Mouse (Mus musculus) lung, postnatal 0 days (tissue): ENCODE data around the gene Kctd13. TPM values are rescaled to one million over a fixed set of nuclear protein-coding genes. Genes with fewer than 3 reads are reported as not detected.

Experiments
- ATAC-seq: fragments of 200-750 bp; cut with Nextera tagmentation; 2 replicates; pipeline ENCODE4 v1.8.0; 2017; ENCODE audit warnings: moderate library complexity
- DNase-seq: peaks from one replicate; pipeline ENCODE4 v3.0.0-alpha.2; 2016; ENCODE audit warnings: low spot score
- H3K27ac ChIP-seq: fragments of 300-500 bp; sonication (generic); 2 replicates; pipeline ENCODE4 v1.5.1; 2014; ENCODE audit warnings: antibody characterized with exemption, mild to moderate bottlenecking, low read length, mixed read lengths
- H3K27me3 ChIP-seq: fragments of 300-500 bp; sonication (generic); replicated peaks from 2 replicates; pipeline ENCODE4 v1.6.1; 2014; ENCODE audit warnings: low read length, mixed read lengths; ENCODE audit not compliant: insufficient read depth
- H3K36me3 ChIP-seq: fragments of 300-500 bp; sonication (generic); 2 replicates; pipeline ENCODE4 v1.6.1; 2014; ENCODE audit warnings: low read length, mixed read lengths; ENCODE audit not compliant: insufficient read depth
- H3K4me1 ChIP-seq: fragments of 300-500 bp; sonication (generic); 2 replicates; pipeline ENCODE4 v1.6.1; 2014; ENCODE audit warnings: antibody characterized with exemption, low read depth, low read length, mixed read lengths; ENCODE audit not compliant: insufficient read depth
- H3K4me2 ChIP-seq: fragments of 300-500 bp; sonication (generic); replicated peaks from 2 replicates; pipeline ENCODE4 v1.6.1; 2014; ENCODE audit warnings: low read depth, mild to moderate bottlenecking, low read length, moderate library complexity, mixed read lengths
- H3K4me3 ChIP-seq: fragments of 300-500 bp; sonication (generic); 2 replicates; pipeline ENCODE4 v1.5.1; 2014; ENCODE audit warnings: low read depth, low read length
- H3K9ac ChIP-seq: fragments of 300-500 bp; sonication (generic); replicated peaks from 2 replicates; pipeline ENCODE4 v1.6.1; 2014; ENCODE audit warnings: low read depth, mild to moderate bottlenecking
- H3K9me3 ChIP-seq: fragments of 300-500 bp; sonication (generic); 2 replicates; pipeline ENCODE4 v1.6.1; 2016; ENCODE audit warnings: low read length, mixed read lengths
- CTCF ChIP-seq: IDR thresholded peaks from 2 replicates; pipeline ENCODE4 v1.5.1; 2016; ENCODE audit warnings: antibody characterized with exemption, mild to moderate bottlenecking
- EP300 ChIP-seq: IDR thresholded peaks from 2 replicates; pipeline ENCODE4 v1.6.1; 2016; ENCODE audit warnings: antibody characterized with exemption, mild to moderate bottlenecking, control low read depth
- WGBS: fragments of 180-500 bp; shearing (Covaris S2); extraction: QIAGEN DNeasy Blood & Tissue Kit; methylation state at CpG from one replicate; pipeline ENCODE4 v1.1.7; 2014; 5-methylcytosine and 5-hydroxymethylcytosine counted together
- polyA plus RNA-seq: library from polyadenylated mRNA; unstranded; fragments of >200 nt; fragmentation: Nextera tagmentation; extraction: Ambion mirVana; gene quantifications from 2 replicates; pipeline ENCODE4 v1.2.1, GENCODE M21; 2015

Gene Kctd13
- polyA plus RNA-seq, 1 experiment from 2014 or later = 14.9 TPM

DNA sequence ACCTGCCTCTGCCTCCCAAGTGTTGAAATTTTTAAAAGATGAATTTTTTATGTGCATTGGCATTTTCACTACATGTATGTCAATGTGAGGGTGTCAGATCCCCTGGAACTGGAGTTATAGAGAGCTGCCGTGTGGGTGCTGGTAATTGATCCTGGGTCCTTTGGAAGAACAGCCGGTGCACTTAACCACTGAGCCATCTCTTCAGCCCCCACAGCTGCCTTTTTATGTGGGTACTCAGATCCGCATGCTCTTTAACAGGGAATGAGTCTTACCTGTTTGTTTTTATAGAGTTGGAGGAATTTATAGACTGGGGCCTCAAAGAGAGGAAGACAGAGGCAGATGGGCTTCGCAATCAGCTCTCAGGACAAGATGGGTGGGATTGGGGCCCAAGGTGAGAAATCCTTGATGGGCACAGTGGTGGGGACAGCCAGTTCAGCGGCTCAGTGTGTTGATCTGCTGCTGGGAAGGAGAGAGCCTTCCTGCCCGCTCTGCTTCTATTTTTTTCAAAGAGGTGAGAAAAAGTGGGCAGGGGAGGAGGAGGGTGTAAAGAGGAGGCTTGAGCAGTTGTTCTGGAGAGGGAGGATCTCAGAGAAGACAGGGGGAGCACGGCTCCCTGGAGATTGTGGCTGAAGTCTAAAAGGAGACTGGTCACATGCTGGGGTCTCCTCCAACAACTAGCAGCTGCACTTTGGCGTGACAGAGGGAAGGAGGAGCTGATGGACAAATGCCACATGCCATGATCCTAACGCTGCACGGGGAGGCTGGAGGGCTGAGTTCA lies 56.2 kb downstream of the Kctd13 start:
- Histone ChIP-seq H3K4me3 (no peak overlapping the region), H3K4me1 (no peaks in the 10 kb centered on the region), H3K9me3 (no peaks in the 10 kb centered on the region), H3K27ac (no peak overlapping the region), H3K27me3 (no peaks in the 10 kb centered on the region), H3K36me3 (peaks cover 9% of the 10 kb centered on the region), H3K4me2 (no peak overlapping the region), H3K9ac (no peak overlapping the region)
- TF ChIP-seq CTCF (no peak), EP300 (no peak)
- DNase-seq (peak; percentile 39), ATAC-seq (peak; percentile 38)
- WGBS = 32% methylated on average over 10 of the region's 10 CpGs

DNA sequence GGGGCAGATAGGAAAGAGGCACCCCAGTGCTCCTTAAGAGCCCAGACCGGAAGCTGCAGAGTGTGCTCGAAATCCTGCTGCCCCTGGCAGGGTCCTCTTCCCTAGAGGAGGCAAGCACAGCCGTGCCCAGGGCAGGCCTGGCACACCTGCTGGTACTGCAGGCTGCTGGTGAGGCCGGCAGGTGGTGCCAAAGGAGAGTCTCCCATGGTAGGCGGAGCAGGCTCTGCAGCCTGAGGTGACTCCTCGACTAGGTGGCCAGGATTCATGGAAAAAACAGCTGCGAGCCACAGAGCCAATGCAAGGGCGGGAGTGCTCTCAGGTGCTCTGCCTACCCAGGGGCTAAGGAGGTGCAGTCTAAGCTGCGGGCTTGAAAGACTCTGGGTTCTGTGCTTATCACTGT lies 57.6 kb downstream of the Kctd13 start:
- no peak for TF ChIP-seq EP300
- TF ChIP-seq CTCF = peak; percentile 80
- H3K4me2 ChIP-seq = no peak overlapping the region
- no peak overlapping the region for H3K27ac ChIP-seq
- no peaks in the 10 kb centered on the region for H3K9me3 ChIP-seq
- H3K4me3 ChIP-seq = no peak overlapping the region
- WGBS = 37% methylated on average over 9 of the region's 9 CpGs
- DNase-seq (peak; percentile 70), ATAC-seq (peak; percentile 77)
- H3K9ac ChIP-seq = no peak overlapping the region
- no peaks in the 10 kb centered on the region for H3K27me3 ChIP-seq
- peaks cover 9% of the 10 kb centered on the region for H3K36me3 ChIP-seq
- H3K4me1 ChIP-seq = no peaks in the 10 kb centered on the region

DNA sequence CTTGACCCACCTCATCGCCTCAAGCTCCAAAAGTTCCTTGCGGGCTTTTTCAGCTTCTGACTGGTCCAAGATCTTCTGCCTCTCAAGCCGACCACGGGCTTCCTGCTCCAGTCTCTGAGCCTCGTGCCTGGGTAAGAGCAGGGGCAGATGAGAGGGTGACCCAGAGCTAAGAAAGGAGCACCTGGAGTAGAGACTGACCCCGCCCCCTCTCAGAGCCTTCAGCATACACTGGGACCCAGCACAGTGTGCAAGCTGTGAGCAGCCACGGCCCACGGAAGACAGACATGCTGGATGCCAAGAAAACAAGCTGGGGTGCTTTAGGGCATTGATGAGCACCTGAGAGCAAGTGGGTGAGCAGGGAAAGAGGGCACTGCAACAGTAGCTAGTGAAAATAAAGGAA lies 60.1 kb downstream of the Kctd13 start:
- no peaks in the 10 kb centered on the region for H3K9me3 ChIP-seq
- ATAC-seq (no peak), DNase-seq (no peak)
- H3K27ac ChIP-seq = no peak overlapping the region
- no peak overlapping the region for H3K4me3 ChIP-seq
- WGBS = 49% methylated on average over 8 of the region's 8 CpGs
- no peak for TF ChIP-seq CTCF
- TF ChIP-seq EP300 = no peak
- no peaks in the 10 kb centered on the region for H3K27me3 ChIP-seq
- H3K36me3 ChIP-seq = peaks cover 13% of the 10 kb centered on the region
- no peaks in the 10 kb centered on the region for H3K4me1 ChIP-seq
- H3K9ac ChIP-seq = no peak overlapping the region
- H3K4me2 ChIP-seq = no peak overlapping the region

Other genes with a start within 250 kb of the Kctd13 start
- 76.1 and 77.4 TPM in 2 replicates for gene Bola2, start 233.5 kb upstream of the Kctd13 start, polyA plus RNA-seq
- 9.2 and 10.4 TPM in 2 replicates for gene Slx1b, start 233.1 kb upstream of the Kctd13 start, polyA plus RNA-seq
- gene Coro1a, start 221.1 kb upstream of the Kctd13 start, polyA plus RNA-seq = 61.4 and 65.3 TPM in 2 replicates
- 180 and 183 TPM in 2 replicates for gene Mapk3, start 169.3 kb upstream of the Kctd13 start, polyA plus RNA-seq
- gene Gdpd3, start 162.5 kb upstream of the Kctd13 start, polyA plus RNA-seq = 3.4 and 4.1 TPM in 2 replicates
- 325 and 340 TPM in 2 replicates for gene Ypel3, start 151.9 kb upstream of the Kctd13 start, polyA plus RNA-seq
- gene Tbx6, start 147.4 kb upstream of the Kctd13 start, polyA plus RNA-seq = 0.56 and 0.74 TPM in 2 replicates
- gene Ppp4c, start 136.4 kb upstream of the Kctd13 start, polyA plus RNA-seq = 150 and 151 TPM in 2 replicates
- gene Fam57b, start 131.2 kb upstream of the Kctd13 start, polyA plus RNA-seq = 0.13 and 0.19 TPM in 2 replicates
- not detected in 2 replicates for gene 4930451I11Rik, start 97.2 kb upstream of the Kctd13 start, polyA plus RNA-seq
- 0.20 and 0.33 TPM in 2 replicates for gene Doc2a, start 81.5 kb upstream of the Kctd13 start, polyA plus RNA-seq
- 8.4 and 9.3 TPM in 2 replicates for gene Hirip3, start 66.9 kb upstream of the Kctd13 start, polyA plus RNA-seq
- gene Ino80e, start 66.5 kb upstream of the Kctd13 start, polyA plus RNA-seq = 52.2 and 54.7 TPM in 2 replicates
- 36.1 and 39.0 TPM in 2 replicates for gene Taok2, start 44.2 kb upstream of the Kctd13 start, polyA plus RNA-seq
- 42.5 and 45.0 TPM in 2 replicates for gene Tmem219, start 6.0 kb upstream of the Kctd13 start, polyA plus RNA-seq
- gene Asphd1, start 20.7 kb downstream of the Kctd13 start, polyA plus RNA-seq = not detected in 2 replicates
- 1.7 and 3.0 TPM in 2 replicates for gene Sez6l2, start 21.7 kb downstream of the Kctd13 start, polyA plus RNA-seq
- 164 and 173 TPM in 2 replicates for gene Cdipt, start 47.0 kb downstream of the Kctd13 start, polyA plus RNA-seq
- gene Cdiptos, start 47.2 kb downstream of the Kctd13 start, polyA plus RNA-seq = 3.0 and 3.3 TPM in 2 replicates
- gene Mvp, start 85.7 kb downstream of the Kctd13 start, polyA plus RNA-seq = 44.6 and 50.3 TPM in 2 replicates
- 1.00 and 1.1 TPM in 2 replicates for gene Pagr1b, start 87.6 kb downstream of the Kctd13 start, polyA plus RNA-seq
- gene Pagr1a, start 88.5 kb downstream of the Kctd13 start, polyA plus RNA-seq = 20.7 and 28.3 TPM in 2 replicates
- gene Gm42742, start 92.2 kb downstream of the Kctd13 start, polyA plus RNA-seq = 28.5 and 29.3 TPM in 2 replicates
- 1.0 and 1.3 TPM in 2 replicates for gene Prrt2, start 92.3 kb downstream of the Kctd13 start, polyA plus RNA-seq
- 36.1 and 37.0 TPM in 2 replicates for gene Maz, start 98.2 kb downstream of the Kctd13 start, polyA plus RNA-seq
- 7.0 and 9.2 TPM in 2 replicates for gene Kif22, start 113.6 kb downstream of the Kctd13 start, polyA plus RNA-seq
- gene Zg16, start 158.4 kb downstream of the Kctd13 start, polyA plus RNA-seq = 0.20 and 0.30 TPM in 2 replicates
- gene AI467606, start 162.5 kb downstream of the Kctd13 start, polyA plus RNA-seq = 14.6 and 16.0 TPM in 2 replicates
- 0.14 and 0.21 TPM in 2 replicates for gene Qprt, start 193.3 kb downstream of the Kctd13 start, polyA plus RNA-seq
- gene Spn, start 208.9 kb downstream of the Kctd13 start, polyA plus RNA-seq = 0.73 and 0.83 TPM in 2 replicates